7 mouse cellular contexts compared by ENCODE assay signal in genomic region chr7:138846502-138846991, GRCm38 (mm10). TPM values are rescaled to one million over a fixed set of nuclear protein-coding genes. Genes with fewer than 3 reads are reported as not detected.
DNase-seq lines count a peak whose midpoint lies in the region; ATAC-seq and TF ChIP-seq lines count a peak whose summit lies in the region.

No protein-coding gene starts in this region.

- peak overlapping the region; percentile 99 for H3K4me3 ChIP-seq in forebrain, embryonic 10.5 days
- H3K4me3 ChIP-seq in limb, embryonic 13.5 days = peak overlapping the region; percentile 98
- H3K4me3 ChIP-seq in midbrain, postnatal 0 days (ENCODE audit: low read depth, low read length) = peak overlapping the region; percentile 100

- H3K27me3 ChIP-seq in forebrain, embryonic 10.5 days (ENCODE audit: poor library complexity, severe bottlenecking) = no peaks in the 10 kb centered on the region
- H3K27me3 ChIP-seq in limb, embryonic 13.5 days = no peaks in the 10 kb centered on the region
- no peaks in the 10 kb centered on the region for H3K27me3 ChIP-seq in midbrain, postnatal 0 days (ENCODE audit: insufficient read depth, low read length)

- H3K4me1 ChIP-seq in forebrain, embryonic 10.5 days = peaks cover 50% of the 10 kb centered on the region
- peaks cover 33% of the 10 kb centered on the region for H3K4me1 ChIP-seq in limb, embryonic 13.5 days
- H3K4me1 ChIP-seq in midbrain, postnatal 0 days (ENCODE audit: insufficient read depth, low read length) = peaks cover 12% of the 10 kb centered on the region

- no peaks in the 10 kb centered on the region for H3K9me3 ChIP-seq in forebrain, embryonic 10.5 days
- no peaks in the 10 kb centered on the region for H3K9me3 ChIP-seq in limb, embryonic 13.5 days
- no peaks in the 10 kb centered on the region for H3K9me3 ChIP-seq in midbrain, postnatal 0 days (ENCODE audit: low read length)

- TF ChIP-seq CTCF in midbrain, postnatal 0 days (IDR thresholded peaks at IDR 0.05) = no peak

- under 1% methylated on average over 48 of the region's 61 CpGs for WGBS in forebrain, embryonic 10.5 days
- 0% methylated on average over 60 of the region's 61 CpGs for WGBS in limb, embryonic 13.5 days
- under 1% methylated on average over 44 of the region's 61 CpGs for WGBS in midbrain, postnatal 0 days

- H3K27ac ChIP-seq in forebrain, embryonic 10.5 days = peak overlapping the region; percentile 97
- H3K27ac ChIP-seq in limb, embryonic 13.5 days = peak overlapping the region; percentile 93
- peak overlapping the region; percentile 89 for H3K27ac ChIP-seq in midbrain, postnatal 0 days (ENCODE audit: low read depth, low read length)

- intact Hi-C loops in left cerebral cortex, postnatal 4 days (cut with DNase I) = no loop called here
- intact Hi-C loops in left cerebral cortex, postnatal 14 days (cut with DNase I) = loop anchor here (5.0 kb wide), 1 partner anchor 61 kb away; the partner anchor contains the start of gene Bnip3

- peak overlapping the region; percentile 98 for H3K9ac ChIP-seq in limb, embryonic 13.5 days
- peak overlapping the region; percentile 99 for H3K9ac ChIP-seq in midbrain, postnatal 0 days (replicated peaks; ENCODE audit: low read length, poor library complexity, severe bottlenecking)

- peaks cover 34% of the 10 kb centered on the region for H3K36me3 ChIP-seq in forebrain, embryonic 10.5 days (replicated peaks)
- peaks cover 16% of the 10 kb centered on the region for H3K36me3 ChIP-seq in limb, embryonic 13.5 days
- no peaks in the 10 kb centered on the region for H3K36me3 ChIP-seq in midbrain, postnatal 0 days (ENCODE audit: insufficient read depth, low read length)

- peak overlapping the region; percentile 95 for H3K4me2 ChIP-seq in limb, embryonic 13.5 days (replicated peaks)
- H3K4me2 ChIP-seq in midbrain, postnatal 0 days (ENCODE audit: low read depth, low read length, poor library complexity, severe bottlenecking) = peak overlapping the region; percentile 70

- DNase-seq in left cerebral cortex, postnatal 4 days = peak; percentile 43
- no peak for DNase-seq in left cerebral cortex, adult 9 months (ENCODE audit: low spot score in 2 of 2)
- DNase-seq in R1 (ENCODE audit: low read depth, low spot score) = peak; percentile 37
- peak; percentile 58 for DNase-seq in forebrain, embryonic 10.5 days (ENCODE audit: extremely low spot score, low spot score)
- DNase-seq in midbrain, postnatal 0 days (ENCODE audit: low spot score) = peak; percentile 12
- no peak for DNase-seq in left cerebral cortex, postnatal 14 days (ENCODE audit: low spot score in 2 of 2)

- ATAC-seq in limb, embryonic 13.5 days (ENCODE audit: low FRiP score, low read depth) = peak; percentile 83
- peak; percentile 74 for ATAC-seq in midbrain, postnatal 0 days (ENCODE audit: low FRiP score)

RNA-seq across cellular contexts. Expression of gene Mapk1ip1, which starts 0.5 kb away (rescaled TPM):
- total RNA-seq in left cerebral cortex, postnatal 4 days (2021) = 10 to 100 TPM; 30.9 to 31.1 TPM
- 9.8 and 11.3 TPM in 2 replicates for polyA plus RNA-seq in forebrain, embryonic 10.5 days (2016; fragmentation: Nextera tagmentation; extraction: Ambion mirVana)
- polyA plus RNA-seq in limb, embryonic 13.5 days (2015; fragmentation: Nextera tagmentation; extraction: Ambion mirVana) = 14.3 TPM in 2 replicates
- total RNA-seq in midbrain, postnatal 0 days (2014; rRNA removed) = 36.4 and 39.2 TPM in 2 replicates
- 33.7 TPM in 2 replicates for polyA plus RNA-seq in midbrain, postnatal 0 days (2015; fragmentation: Nextera tagmentation; extraction: Ambion mirVana)
- total RNA-seq in left cerebral cortex, postnatal 14 days (2021) = 10 to 100 TPM; 34.5 to 37.7 TPM

RNA-seq across cellular contexts. Expression of gene Ppp2r2d, which starts 0.7 kb away (rescaled TPM):
- 100 to 1,000 TPM; 100 to 103 TPM for total RNA-seq in left cerebral cortex, postnatal 4 days (2021)
- polyA plus RNA-seq in forebrain, embryonic 10.5 days (2016; fragmentation: Nextera tagmentation; extraction: Ambion mirVana) = 44.4 and 47.0 TPM in 2 replicates
- 39.7 and 48.1 TPM in 2 replicates for polyA plus RNA-seq in limb, embryonic 13.5 days (2015; fragmentation: Nextera tagmentation; extraction: Ambion mirVana)
- 91.5 and 92.7 TPM in 2 replicates for total RNA-seq in midbrain, postnatal 0 days (2014; rRNA removed)
- polyA plus RNA-seq in midbrain, postnatal 0 days (2015; fragmentation: Nextera tagmentation; extraction: Ambion mirVana) = 100 and 109 TPM in 2 replicates
- 10 to 100 TPM; 72.8 to 75.6 TPM for total RNA-seq in left cerebral cortex, postnatal 14 days (2021)

Comparison
In these comparisons a context has a peak if more than half of its experiments do, and no peak if none do; other contexts are left out.
1. DNase-seq: peak in left cerebral cortex, postnatal 4 days (single experiment), R1 (single experiment), forebrain, embryonic 10.5 days (single experiment) and midbrain, postnatal 0 days (single experiment); none in left cerebral cortex, adult 9 months (0 of 2) and left cerebral cortex, postnatal 14 days (0 of 2).
2. Peak in every context shown above with its lines, with median percentiles within 50 percentile points of each other: H3K27ac ChIP-seq and H3K4me3 ChIP-seq.